Mouse (Mus musculus): ENCODE data around the gene Magi3. TPM values are rescaled to one million over a fixed set of nuclear protein-coding genes. Genes with fewer than 3 reads are reported as not detected.

Gene Magi3
- polyA plus RNA-seq, 1 experiment from 2014 or later = 6.3 TPM

- no peak overlapping the region for H3K4me2 ChIP-seq (ENCODE audit: low read depth, low read length)
- no peaks in the 10 kb centered on the region for H3K9me3 ChIP-seq (replicated peaks; ENCODE audit: control insufficient read depth, low read length)
- ATAC-seq (ENCODE audit: insufficient read depth, low FRiP score) = no peak
- no peak overlapping the region for H3K27ac ChIP-seq (ENCODE audit: low read length)
- no peaks in the 10 kb centered on the region for H3K36me3 ChIP-seq (ENCODE audit: control insufficient read depth, insufficient read depth, low read length)
- H3K9ac ChIP-seq (ENCODE audit: low read length) = no peak overlapping the region
- H3K4me1 ChIP-seq (ENCODE audit: control insufficient read depth, insufficient read depth, low read length) = no peaks in the 10 kb centered on the region
- H3K4me3 ChIP-seq (replicated peaks; ENCODE audit: low read length) = no peak overlapping the region
- H3K27me3 ChIP-seq (ENCODE audit: control insufficient read depth, insufficient read depth, low read length) = no peaks in the 10 kb centered on the region
These were observed 118.9 kb downstream of the Magi3 start for GRCm38 (mm10) chr3:104101249-104101648.

DNA sequence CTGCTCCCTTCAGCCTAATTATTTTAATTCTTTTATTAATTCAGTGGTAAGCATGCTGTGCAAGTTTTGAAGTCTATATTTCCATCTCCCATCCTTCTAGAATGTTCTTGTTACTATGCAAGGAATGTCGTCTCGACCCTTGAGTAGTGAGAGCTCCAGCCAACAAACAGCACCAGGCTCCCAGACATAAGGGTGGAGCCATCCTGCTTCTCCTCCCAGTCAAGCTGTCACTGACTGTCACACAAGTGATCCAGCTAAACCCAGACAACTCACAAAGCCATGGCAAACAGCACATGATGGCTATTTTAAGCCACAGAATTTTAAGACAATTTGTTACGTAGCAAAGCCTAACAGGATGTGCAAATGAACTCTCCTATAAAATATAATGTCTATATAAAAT, 124.2 kb downstream of the Magi3 start:
- no peak for ATAC-seq (ENCODE audit: insufficient read depth, low FRiP score)
- Histone ChIP-seq H3K4me2 (ENCODE audit: low read depth, low read length) (no peak overlapping the region), H3K9ac (ENCODE audit: low read length) (no peak overlapping the region), H3K27me3 (ENCODE audit: control insufficient read depth, insufficient read depth, low read length) (no peaks in the 10 kb centered on the region), H3K27ac (ENCODE audit: low read length) (no peak overlapping the region), H3K4me3 (replicated peaks; ENCODE audit: low read length) (no peak overlapping the region), H3K9me3 (replicated peaks; ENCODE audit: control insufficient read depth, low read length) (no peaks in the 10 kb centered on the region), H3K4me1 (ENCODE audit: control insufficient read depth, insufficient read depth, low read length) (no peaks in the 10 kb centered on the region), H3K36me3 (ENCODE audit: control insufficient read depth, insufficient read depth, low read length) (no peaks in the 10 kb centered on the region; the same call in 1 of the 2 replicates)
- 62% methylated on average over 3 of the region's 3 CpGs for WGBS

DNA sequence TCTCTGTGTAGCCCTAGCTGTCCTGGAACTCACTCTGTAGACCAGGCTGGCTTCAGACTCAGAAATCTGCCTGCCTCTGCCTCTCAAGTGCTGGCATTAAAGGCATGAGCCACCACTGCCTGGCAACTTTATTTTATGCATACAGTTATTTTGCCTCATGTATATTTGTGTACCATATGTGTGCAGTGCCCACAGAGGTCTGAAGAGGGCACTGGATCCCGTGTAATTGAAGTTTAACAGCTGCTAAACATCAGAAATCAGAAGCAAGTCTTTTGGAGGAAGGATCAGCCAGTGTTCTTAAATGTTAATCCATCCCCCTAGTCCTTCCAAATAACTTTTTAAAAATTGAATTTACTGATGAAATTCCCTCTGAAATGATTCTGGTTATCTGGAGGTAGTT, 125.5 kb downstream of the Magi3 start:
- 63% methylated on average over 1 of the region's 1 CpGs for WGBS
- no peaks in the 10 kb centered on the region for H3K27me3 ChIP-seq (ENCODE audit: control insufficient read depth, insufficient read depth, low read length)
- no peak overlapping the region for H3K9ac ChIP-seq (ENCODE audit: low read length)
- no peaks in the 10 kb centered on the region for H3K9me3 ChIP-seq (replicated peaks; ENCODE audit: control insufficient read depth, low read length)
- no peaks in the 10 kb centered on the region for H3K4me1 ChIP-seq (ENCODE audit: control insufficient read depth, insufficient read depth, low read length)
- H3K4me2 ChIP-seq (ENCODE audit: low read depth, low read length) = no peak overlapping the region
- no peaks in the 10 kb centered on the region; the same call in 1 of the 2 replicates for H3K36me3 ChIP-seq (ENCODE audit: control insufficient read depth, insufficient read depth, low read length)
- no peak for ATAC-seq (ENCODE audit: insufficient read depth, low FRiP score)
- H3K4me3 ChIP-seq (replicated peaks; ENCODE audit: low read length) = no peak overlapping the region
- H3K27ac ChIP-seq (ENCODE audit: low read length) = no peak overlapping the region

- WGBS = 71% methylated on average over 5 of the region's 5 CpGs
- no peak overlapping the region for H3K9ac ChIP-seq (ENCODE audit: low read length)
- H3K27ac ChIP-seq (ENCODE audit: low read length) = no peak overlapping the region
- H3K27me3 ChIP-seq (ENCODE audit: control insufficient read depth, insufficient read depth, low read length) = no peaks in the 10 kb centered on the region
- H3K4me2 ChIP-seq (ENCODE audit: low read depth, low read length) = no peak overlapping the region
- H3K36me3 ChIP-seq (ENCODE audit: control insufficient read depth, insufficient read depth, low read length) = no peaks in the 10 kb centered on the region; the same call in 1 of the 2 replicates
- no peak overlapping the region for H3K4me3 ChIP-seq (replicated peaks; ENCODE audit: low read length)
- ATAC-seq (ENCODE audit: insufficient read depth, low FRiP score) = no peak
- no peaks in the 10 kb centered on the region for H3K4me1 ChIP-seq (ENCODE audit: control insufficient read depth, insufficient read depth, low read length)
- no peaks in the 10 kb centered on the region for H3K9me3 ChIP-seq (replicated peaks; ENCODE audit: control insufficient read depth, low read length)
These were observed 127.4 kb downstream of the Magi3 start for GRCm38 (mm10) chr3:104092759-104093158.

DNA sequence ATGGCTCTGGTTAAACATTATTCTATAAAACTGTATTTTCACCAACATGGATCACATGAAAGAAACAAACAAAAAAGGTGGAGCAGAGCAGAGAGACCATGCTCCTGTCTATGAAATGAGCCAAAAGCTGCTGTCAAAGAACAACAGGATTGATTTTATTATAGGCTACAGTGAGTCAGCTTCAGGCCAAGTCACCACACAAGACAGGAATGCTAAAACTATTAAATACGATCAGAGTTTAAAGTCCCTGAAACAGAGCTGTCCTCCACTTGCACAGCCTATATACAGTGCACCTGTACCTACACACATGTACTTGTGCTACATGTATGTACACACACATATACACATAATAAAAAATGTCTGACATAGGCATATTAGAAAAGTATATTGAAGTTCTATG, 138.1 kb downstream of the Magi3 start:
- H3K27ac ChIP-seq (ENCODE audit: low read length) = no peak overlapping the region
- 63% methylated on average over 1 of the region's 1 CpGs for WGBS
- H3K27me3 ChIP-seq (ENCODE audit: control insufficient read depth, insufficient read depth, low read length) = no peaks in the 10 kb centered on the region
- no peaks in the 10 kb centered on the region for H3K9me3 ChIP-seq (replicated peaks; ENCODE audit: control insufficient read depth, low read length)
- no peak overlapping the region for H3K4me2 ChIP-seq (ENCODE audit: low read depth, low read length)
- no peaks in the 10 kb centered on the region for H3K4me1 ChIP-seq (ENCODE audit: control insufficient read depth, insufficient read depth, low read length)
- H3K36me3 ChIP-seq (ENCODE audit: control insufficient read depth, insufficient read depth, low read length) = no peaks in the 10 kb centered on the region
- H3K9ac ChIP-seq (ENCODE audit: low read length) = no peak overlapping the region
- no peak for ATAC-seq (ENCODE audit: insufficient read depth, low FRiP score)
- no peak overlapping the region for H3K4me3 ChIP-seq (replicated peaks; ENCODE audit: low read length)

GRCm38 (mm10) chr3:104078725-104079124, 141.4 kb downstream of the Magi3 start:
- Histone ChIP-seq H3K4me3 (replicated peaks; ENCODE audit: low read length) (no peak overlapping the region), H3K27ac (ENCODE audit: low read length) (no peak overlapping the region), H3K4me2 (ENCODE audit: low read depth, low read length) (no peak overlapping the region), H3K27me3 (ENCODE audit: control insufficient read depth, insufficient read depth, low read length) (no peaks in the 10 kb centered on the region), H3K9me3 (replicated peaks; ENCODE audit: control insufficient read depth, low read length) (no peaks in the 10 kb centered on the region), H3K9ac (ENCODE audit: low read length) (no peak overlapping the region), H3K36me3 (ENCODE audit: control insufficient read depth, insufficient read depth, low read length) (no peaks in the 10 kb centered on the region), H3K4me1 (ENCODE audit: control insufficient read depth, insufficient read depth, low read length) (no peaks in the 10 kb centered on the region)
- ATAC-seq (ENCODE audit: insufficient read depth, low FRiP score) = no peak

DNA sequence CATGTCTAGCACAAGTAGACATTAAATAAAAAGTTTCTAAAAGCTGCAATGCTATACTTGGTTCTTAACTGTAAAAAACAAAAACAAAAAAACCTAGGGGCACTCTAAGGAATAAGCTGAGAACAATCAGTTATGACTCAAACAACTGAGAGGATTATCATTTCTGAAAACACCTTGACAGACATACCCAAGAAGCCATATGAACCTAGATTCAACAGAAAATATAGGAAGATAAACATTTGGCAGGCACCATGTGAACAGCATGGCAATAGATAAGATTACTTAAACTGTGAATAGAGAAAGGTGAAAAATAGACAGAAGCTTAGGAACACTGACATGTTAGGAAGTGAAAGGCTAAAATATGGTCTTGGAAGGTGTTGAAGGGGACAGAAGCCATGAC, 150.8 kb downstream of the Magi3 start:
- ATAC-seq (ENCODE audit: insufficient read depth, low FRiP score) = no peak
- Histone ChIP-seq H3K27ac (ENCODE audit: low read length) (no peak overlapping the region), H3K4me2 (ENCODE audit: low read depth, low read length) (no peak overlapping the region), H3K4me1 (ENCODE audit: control insufficient read depth, insufficient read depth, low read length) (no peaks in the 10 kb centered on the region), H3K27me3 (ENCODE audit: control insufficient read depth, insufficient read depth, low read length) (no peaks in the 10 kb centered on the region), H3K9me3 (replicated peaks; ENCODE audit: control insufficient read depth, low read length) (no peaks in the 10 kb centered on the region), H3K4me3 (replicated peaks; ENCODE audit: low read length) (no peak overlapping the region), H3K9ac (ENCODE audit: low read length) (no peak overlapping the region), H3K36me3 (ENCODE audit: control insufficient read depth, insufficient read depth, low read length) (no peaks in the 10 kb centered on the region)

DNA sequence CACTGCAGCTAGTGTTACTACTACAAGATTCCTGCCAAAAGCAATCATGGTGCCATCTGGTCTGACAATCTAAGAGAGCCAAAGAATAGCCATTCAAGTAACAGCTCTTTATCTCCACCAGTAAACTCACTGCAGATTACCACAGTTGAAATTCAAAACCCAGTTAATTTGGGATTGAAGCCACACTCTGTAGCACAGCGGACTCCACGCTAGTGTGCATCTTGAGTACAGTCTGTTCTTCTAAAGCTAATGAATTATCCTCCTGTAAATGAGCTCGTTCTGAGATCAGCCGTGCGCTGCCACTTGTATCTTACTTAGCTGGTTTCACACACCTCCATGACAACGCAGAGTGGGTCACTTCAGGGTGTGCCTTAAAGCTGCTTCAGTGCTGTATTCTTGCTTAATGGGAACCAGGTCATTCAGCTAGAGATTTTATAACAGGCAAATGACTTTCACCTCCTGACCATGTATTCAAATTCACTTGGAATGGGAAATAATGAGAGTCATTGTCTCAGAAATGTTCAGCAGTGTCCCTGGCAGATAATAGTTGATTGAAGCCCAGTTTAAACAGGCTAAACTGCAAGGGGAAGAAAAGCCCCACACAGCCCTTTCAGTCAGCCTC, 161.1 kb downstream of the Magi3 start:
- H3K9ac ChIP-seq (ENCODE audit: low read length) = no peak overlapping the region
- ATAC-seq (ENCODE audit: insufficient read depth, low FRiP score) = no peak
- H3K4me3 ChIP-seq (replicated peaks; ENCODE audit: low read length) = no peak overlapping the region
- H3K9me3 ChIP-seq (replicated peaks; ENCODE audit: control insufficient read depth, low read length) = no peaks in the 10 kb centered on the region
- no peaks in the 10 kb centered on the region for H3K36me3 ChIP-seq (ENCODE audit: control insufficient read depth, insufficient read depth, low read length)
- H3K27ac ChIP-seq (ENCODE audit: low read length) = no peak overlapping the region
- 84% methylated on average over 6 of the region's 6 CpGs for WGBS
- H3K4me1 ChIP-seq (ENCODE audit: control insufficient read depth, insufficient read depth, low read length) = no peaks in the 10 kb centered on the region
- no peaks in the 10 kb centered on the region for H3K27me3 ChIP-seq (ENCODE audit: control insufficient read depth, insufficient read depth, low read length)
- no peak overlapping the region for H3K4me2 ChIP-seq (ENCODE audit: low read depth, low read length)

GRCm38 (mm10) chr3:104032747-104033146, 187.4 kb downstream of the Magi3 start:
- Histone ChIP-seq H3K9me3 (replicated peaks; ENCODE audit: control insufficient read depth, low read length) (no peaks in the 10 kb centered on the region), H3K27ac (ENCODE audit: low read length) (no peak overlapping the region), H3K27me3 (ENCODE audit: control insufficient read depth, insufficient read depth, low read length) (no peaks in the 10 kb centered on the region), H3K36me3 (ENCODE audit: control insufficient read depth, insufficient read depth, low read length) (peaks cover 3% of the 10 kb centered on the region; the same call in 1 of the 2 replicates), H3K4me3 (replicated peaks; ENCODE audit: low read length) (no peak overlapping the region), H3K4me2 (ENCODE audit: low read depth, low read length) (no peak overlapping the region), H3K9ac (ENCODE audit: low read length) (no peak overlapping the region), H3K4me1 (ENCODE audit: control insufficient read depth, insufficient read depth, low read length) (no peaks in the 10 kb centered on the region)
- 91% methylated on average over 1 of the region's 1 CpGs for WGBS
- ATAC-seq (ENCODE audit: insufficient read depth, low FRiP score) = no peak

GRCm38 (mm10) chr3:104032086-104032485, 188.1 kb downstream of the Magi3 start:
- Histone ChIP-seq H3K4me3 (replicated peaks; ENCODE audit: low read length) (no peak overlapping the region), H3K4me1 (ENCODE audit: control insufficient read depth, insufficient read depth, low read length) (no peaks in the 10 kb centered on the region), H3K9ac (ENCODE audit: low read length) (no peak overlapping the region), H3K27ac (ENCODE audit: low read length) (no peak overlapping the region), H3K27me3 (ENCODE audit: control insufficient read depth, insufficient read depth, low read length) (no peaks in the 10 kb centered on the region), H3K4me2 (ENCODE audit: low read depth, low read length) (no peak overlapping the region), H3K36me3 (ENCODE audit: control insufficient read depth, insufficient read depth, low read length) (peaks cover under 1% of the 10 kb centered on the region; the same call in 1 of the 2 replicates), H3K9me3 (replicated peaks; ENCODE audit: control insufficient read depth, low read length) (no peaks in the 10 kb centered on the region)
- WGBS = 91% methylated on average over 1 of the region's 1 CpGs
- no peak for ATAC-seq (ENCODE audit: insufficient read depth, low FRiP score)
